Mouse (Mus musculus): ENCODE measurements around the gene Sh3pxd2b. TPM values are rescaled to one million over a fixed set of nuclear protein-coding genes. Genes with fewer than 3 reads are reported as not detected.

Gene Sh3pxd2b
- total RNA-seq, 4 experiments from 2014 or later, result 5.6 to 10.8 (median 8.8) TPM

- DNase-seq, result no peak
Observed at GRCm38 (mm10) chr11:32340476-32341473, 6.8 kb upstream of the Sh3pxd2b start.

- DNase-seq, result no peak
Observed at GRCm38 (mm10) chr11:32342770-32343191, 4.8 kb upstream of the Sh3pxd2b start.

- no peak for DNase-seq
Observed at GRCm38 (mm10) chr11:32343350-32343749, 4.3 kb upstream of the Sh3pxd2b start.

- no peak for DNase-seq
Observed at GRCm38 (mm10) chr11:32345504-32346297, 1.9 kb upstream of the Sh3pxd2b start.

- DNase-seq, result no peak
Observed at GRCm38 (mm10) chr11:32347264-32347606, 385 bp upstream of the Sh3pxd2b start.

GRCm38 (mm10) chr11:32348433-32349283, 1.0 kb downstream of the Sh3pxd2b start:
- DNase-seq, result no peak

GRCm38 (mm10) chr11:32349284-32349953, 1.8 kb downstream of the Sh3pxd2b start:
- DNase-seq, result no peak

GRCm38 (mm10) chr11:32352946-32353345, 5.3 kb downstream of the Sh3pxd2b start:
- no peak for DNase-seq

GRCm38 (mm10) chr11:32355377-32355776, 7.8 kb downstream of the Sh3pxd2b start:
- DNase-seq, result no peak

GRCm38 (mm10) chr11:32357686-32358085, 10.1 kb downstream of the Sh3pxd2b start:
- DNase-seq, result peak; percentile 34

GRCm38 (mm10) chr11:32358399-32358798, 10.8 kb downstream of the Sh3pxd2b start:
- no peak for DNase-seq

GRCm38 (mm10) chr11:32359566-32359965, 11.9 kb downstream of the Sh3pxd2b start:
- no peak for DNase-seq

- DNase-seq, result no peak
Observed at GRCm38 (mm10) chr11:32361774-32362173, 14.2 kb downstream of the Sh3pxd2b start.

GRCm38 (mm10) chr11:32363188-32363587, 15.6 kb downstream of the Sh3pxd2b start:
- no peak for DNase-seq

- DNase-seq, result no peak
Observed at GRCm38 (mm10) chr11:32363610-32364220, 16.1 kb downstream of the Sh3pxd2b start.

GRCm38 (mm10) chr11:32364375-32364774, 16.8 kb downstream of the Sh3pxd2b start:
- DNase-seq, result no peak

- no peak for DNase-seq
Observed at GRCm38 (mm10) chr11:32365498-32365897, 17.9 kb downstream of the Sh3pxd2b start.

- no peak for DNase-seq
Observed at GRCm38 (mm10) chr11:32367056-32367455, 19.4 kb downstream of the Sh3pxd2b start.

GRCm38 (mm10) chr11:32368986-32369385, 21.4 kb downstream of the Sh3pxd2b start:
- no peak for DNase-seq

GRCm38 (mm10) chr11:32370881-32371280, 23.3 kb downstream of the Sh3pxd2b start:
- no peak for DNase-seq
